Comparison of ENCODE assay signal across 8 mouse cellular contexts in the genomic region with DNA sequence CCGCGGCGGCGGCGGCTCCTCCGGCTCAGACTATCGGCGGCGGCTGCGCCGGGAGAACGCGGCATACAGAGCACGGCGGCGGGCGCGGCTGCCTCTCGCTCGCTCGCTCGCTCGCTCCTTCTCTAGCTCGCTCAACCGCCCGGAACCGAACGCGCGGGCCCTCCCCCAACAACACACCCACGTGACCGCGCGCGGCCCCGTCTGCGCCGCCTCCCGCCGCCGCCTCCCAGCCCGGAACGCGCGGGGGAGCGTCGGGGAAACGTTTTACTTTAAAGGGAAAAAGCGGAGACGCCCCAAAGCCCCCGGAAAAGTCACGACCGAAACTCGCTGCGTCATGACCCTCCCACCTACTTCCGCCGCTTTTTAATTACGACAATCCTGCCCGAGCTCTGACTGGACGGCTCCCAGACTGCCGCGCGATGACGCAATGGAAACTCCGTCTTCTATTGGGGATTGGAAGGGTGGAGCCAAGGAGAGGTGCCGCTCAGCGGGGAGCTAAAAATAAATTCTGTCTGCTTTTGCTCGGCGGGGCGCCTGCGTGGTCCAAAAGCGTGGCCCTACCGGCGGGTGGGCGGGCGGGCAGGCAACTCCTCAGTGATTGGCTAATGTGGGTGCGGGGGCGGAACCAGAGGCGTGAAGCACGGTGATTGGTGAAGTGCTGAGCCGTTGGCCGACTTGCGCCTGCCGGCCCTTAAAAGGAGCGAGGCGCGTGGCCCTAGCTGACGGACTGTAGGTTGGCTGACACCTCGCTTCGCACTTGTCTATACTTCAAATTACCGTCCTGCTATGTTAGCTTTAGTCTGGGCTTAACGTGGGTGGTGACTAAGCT. TPM values are rescaled to one million over a fixed set of nuclear protein-coding genes. Genes with fewer than 3 reads are reported as not detected.
A peak's percentile ranks its signal among the peaks of the same experiment; 100 is the strongest.
DNase-seq lines count a peak whose midpoint lies in the region; ATAC-seq and TF ChIP-seq lines count a peak whose summit lies in the region.

TSS of gene Rheb (minus strand) at position 351 of the 829 bp plus-strand sequence.

- peaks cover 3% of the 10 kb centered on the region; the same call in 1 of the 2 replicates for H3K4me1 ChIP-seq in cortical plate, adult 2 months (ENCODE audit: control insufficient read depth, insufficient read depth, low read length)
- H3K4me1 ChIP-seq in megakaryocyte, embryonic 14.5 days: peaks cover 58% of the 10 kb centered on the region

- TF ChIP-seq POLR2A in cortical plate, adult 2 months (IDR thresholded peaks at IDR 0.05; ENCODE audit: extremely low read depth, insufficient read depth, low read length): peak; percentile 93

- ATAC-seq in activated CD4-positive, CD25-positive, alpha-beta regulatory T cell, adult 4 months: peak; percentile 91

- H3K4me3 ChIP-seq in cortical plate, adult 2 months (ENCODE audit: insufficient read depth, low read length): peak within 1 kb of the TSS; percentile 70
- peak within 1 kb of the TSS; percentile 97 for H3K4me3 ChIP-seq in megakaryocyte, embryonic 14.5 days (replicated peaks)

- no peak for TF ChIP-seq CTCF in cortical plate, adult 2 months (IDR thresholded peaks at IDR 0.05; ENCODE audit: extremely low read depth, insufficient read depth, low read length)

- H3K36me3 ChIP-seq in megakaryocyte, embryonic 14.5 days (replicated peaks; ENCODE audit: low read length): peaks cover 17% of the 10 kb centered on the region

- peak within 1 kb of the TSS; percentile 99 for H3K27ac ChIP-seq in cortical plate, adult 2 months (ENCODE audit: insufficient read depth, low read length)

- H3K9me3 ChIP-seq in megakaryocyte, embryonic 14.5 days: peaks cover 14% of the 10 kb centered on the region

- H3K27me3 ChIP-seq in megakaryocyte, embryonic 14.5 days (replicated peaks): no peaks in the 10 kb centered on the region

- peak; percentile 96 to 98 for DNase-seq in gastrocnemius, adult 8-10 months (ENCODE audit: low spot score in 2 of 2)
- DNase-seq in hindlimb bud, embryonic 11.5 days (ENCODE audit: extremely low spot score, low read depth, low spot score): peak; percentile 99
- peak; percentile 94 to 99 for DNase-seq in left cerebral cortex, adult 8-10 months (ENCODE audit: low spot score in 2 of 2)
- DNase-seq in right cerebral cortex, postnatal 10 days (ENCODE audit: low spot score in 2 of 2): peak; percentile 100
- peak; percentile 94 for DNase-seq in urinary bladder, postnatal 25 days (ENCODE audit: low spot score)

RNA-seq across cellular contexts. Expression of gene Rheb, which starts in this region (rescaled TPM):
- 10 to 100 TPM; 88.1 to 96.5 TPM for polyA plus RNA-seq in activated CD4-positive, CD25-positive, alpha-beta regulatory T cell, adult 4 months (2017; shearing (Covaris generic))
- 103 and 104 TPM in 2 replicates for polyA plus RNA-seq in cortical plate, adult 2 months (2012; rRNA removed)
- total RNA-seq in gastrocnemius, adult 8-10 months (2022): 10 to 100 TPM; 66.8 to 69.7 (median 67.7) TPM
- total RNA-seq in left cerebral cortex, adult 8-10 months (2022): 100 to 1,000 TPM; 105 to 112 (median 108) TPM
- polyA plus RNA-seq in megakaryocyte, embryonic 14.5 days (2012; ENCODE audit: insufficient read depth, low replicate concordance): 10.6 and 27.8 TPM in 2 replicates

Comparison
In these comparisons a context has a peak if more than half of its experiments do, and no peak if none do; other contexts are left out.
1. Peak in every context shown above with its lines: DNase-seq, ATAC-seq, H3K4me3 ChIP-seq and H3K27ac ChIP-seq.